Mouse (Mus musculus) kidney, postnatal 14 days (tissue): ENCODE data around the gene Ntn4.

Experiments
- DNase-seq: peaks from one replicate; pipeline ENCODE4 v3.0.0; 2022; ENCODE audit warnings: mixed read lengths

Ntn4 gene

DNA sequence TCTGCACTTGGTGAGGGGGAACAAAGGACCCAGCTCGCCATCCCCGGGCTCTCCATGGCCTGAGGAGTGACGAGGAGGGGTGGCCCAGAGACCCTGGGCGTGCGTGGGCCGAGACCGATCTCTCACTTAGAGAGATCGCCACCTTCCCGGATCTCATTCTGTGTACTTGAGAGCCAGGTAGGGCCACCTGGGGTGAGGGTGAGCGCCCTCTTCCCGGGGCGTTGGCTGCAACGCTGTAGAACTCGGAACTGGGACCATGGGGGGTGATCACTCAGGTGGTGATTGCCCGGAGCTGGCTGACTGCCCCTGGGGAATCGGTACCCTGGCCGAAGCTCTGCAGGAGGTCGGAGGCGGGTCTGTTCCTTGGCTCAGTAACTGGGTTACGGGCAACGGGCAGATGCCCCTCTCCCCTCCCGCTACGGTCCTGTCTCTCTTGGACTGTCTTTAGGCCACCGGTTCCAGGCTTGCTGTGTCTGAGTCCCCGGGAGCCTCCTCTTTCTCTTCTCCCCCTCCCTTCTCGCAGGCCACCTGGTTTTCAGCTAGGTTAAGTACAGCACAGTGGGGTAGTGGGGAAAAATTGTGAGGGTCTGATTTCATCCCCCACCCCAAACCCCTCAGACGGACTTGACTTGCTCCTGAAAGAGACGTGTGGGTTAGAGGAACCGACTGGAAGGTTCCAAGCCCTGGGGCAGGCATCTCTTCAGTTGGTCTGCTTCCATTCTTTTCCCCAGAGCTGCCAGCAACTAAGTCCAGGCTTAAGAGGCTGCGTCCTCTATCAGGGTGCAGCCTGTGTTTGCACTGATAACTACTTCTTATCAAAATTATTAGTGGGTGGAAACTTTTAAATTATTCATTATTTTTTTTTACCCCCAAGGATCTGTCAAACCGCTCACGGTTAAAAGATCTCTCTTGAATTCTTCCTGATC lies 1.6 kb downstream of the Ntn4 start:
- DNase-seq = peak; percentile 85

DNA sequence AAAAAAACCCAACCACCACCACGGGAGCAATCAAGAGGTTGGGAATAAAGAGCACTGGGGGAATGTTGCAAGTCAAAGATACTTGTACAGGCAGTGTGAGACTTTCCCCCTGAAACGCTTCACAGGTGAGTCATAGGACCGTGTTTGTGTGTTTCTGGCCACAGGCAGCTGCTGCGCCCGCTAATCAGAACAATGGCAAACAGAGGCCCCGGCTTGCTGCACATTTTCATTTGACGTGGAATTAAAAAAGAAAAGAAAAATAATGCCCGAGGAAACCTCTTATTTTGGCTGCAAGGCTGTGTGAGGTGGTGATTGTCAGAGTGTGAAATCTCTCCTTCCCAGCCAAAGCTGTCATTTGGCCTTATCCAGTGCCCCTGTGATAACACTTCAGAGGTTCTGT lies 2.4 kb downstream of the Ntn4 start:
- DNase-seq = no peak

DNA sequence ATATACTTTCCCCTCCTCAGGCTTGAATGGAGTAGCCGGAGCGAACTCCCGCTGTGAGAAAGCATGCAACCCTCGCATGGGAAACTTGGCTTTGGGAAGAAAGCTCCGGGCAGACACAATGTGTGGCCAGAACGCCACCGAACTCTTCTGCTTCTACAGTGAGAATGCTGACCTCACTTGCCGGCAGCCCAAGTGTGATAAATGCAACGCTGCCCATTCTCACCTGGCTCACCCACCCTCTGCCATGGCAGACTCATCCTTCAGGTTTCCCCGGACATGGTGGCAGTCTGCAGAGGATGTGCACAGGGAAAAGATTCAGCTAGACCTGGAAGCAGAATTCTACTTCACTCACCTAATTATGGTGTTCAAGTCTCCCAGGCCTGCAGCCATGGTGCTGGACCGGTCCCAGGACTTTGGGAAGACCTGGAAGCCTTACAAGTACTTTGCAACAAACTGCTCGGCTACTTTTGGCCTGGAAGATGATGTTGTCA lies 4.0 kb downstream of the Ntn4 start:
- no peak for DNase-seq

DNA sequence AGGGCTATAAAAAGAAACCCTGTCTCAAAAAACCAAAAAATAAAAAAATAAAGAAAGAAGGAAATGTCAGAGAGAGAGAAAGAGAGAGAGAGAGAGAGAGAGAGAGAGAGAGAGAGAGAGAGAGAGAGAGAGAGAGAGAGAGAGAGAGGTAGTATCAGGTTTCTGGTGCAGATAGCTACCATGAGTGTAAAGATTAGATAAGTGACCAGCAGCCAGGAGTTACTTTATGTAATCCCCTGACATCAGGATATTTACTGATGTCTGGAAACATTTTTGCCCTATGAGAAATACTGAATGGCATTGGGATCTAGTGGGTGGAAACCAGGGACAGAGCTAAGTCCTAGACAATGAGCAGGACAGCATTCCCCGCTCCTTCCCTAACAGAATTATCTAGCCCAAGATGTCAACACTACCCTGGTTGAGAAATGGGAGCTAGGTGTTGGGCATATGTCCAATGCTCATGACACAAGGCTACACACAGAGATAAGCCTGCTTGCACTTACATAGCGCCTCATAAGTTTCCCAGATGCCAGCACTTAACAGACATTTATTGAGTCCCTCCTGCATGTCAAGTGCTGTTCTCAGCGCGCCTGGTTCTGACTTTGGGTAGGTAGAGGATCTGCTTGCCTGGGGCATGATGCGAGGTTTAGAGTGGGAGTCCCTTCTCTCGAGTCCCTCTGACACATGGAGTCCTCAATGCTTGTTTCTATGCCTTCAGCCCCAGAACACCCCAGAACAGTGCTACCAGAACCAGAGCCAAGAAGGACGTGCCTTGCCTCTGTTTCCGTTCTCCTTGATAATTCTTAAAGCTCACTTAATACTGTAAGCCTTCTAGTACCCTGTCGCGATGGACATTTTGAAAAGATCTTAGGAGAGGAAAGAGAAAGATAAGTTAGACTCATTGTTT lies 7.4 kb downstream of the Ntn4 start:
- DNase-seq = no peak

DNA sequence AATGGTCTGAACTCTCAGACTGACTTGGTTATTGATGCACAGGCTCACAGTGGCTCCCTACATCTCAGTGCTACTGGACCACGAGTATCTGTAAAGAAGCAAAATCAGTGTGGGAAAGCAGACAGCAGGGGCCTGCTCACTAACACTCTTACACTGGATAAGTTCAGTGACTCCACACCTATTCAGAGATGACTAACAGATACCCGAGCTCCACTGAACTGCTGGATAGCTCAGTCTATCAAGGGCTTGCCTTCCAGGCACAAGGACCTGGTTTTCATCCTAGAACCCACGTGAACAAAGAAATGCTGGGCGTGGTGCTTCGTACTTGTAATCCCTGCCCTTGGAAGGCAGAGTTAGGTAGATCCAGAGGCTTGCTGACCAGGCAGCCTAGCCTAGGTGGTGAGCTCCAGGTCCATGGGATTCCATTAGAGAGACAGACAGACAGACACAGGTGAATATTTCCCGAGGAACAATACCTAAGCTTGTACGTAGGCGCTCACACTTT lies 8.2 kb downstream of the Ntn4 start:
- DNase-seq = no peak

DNA sequence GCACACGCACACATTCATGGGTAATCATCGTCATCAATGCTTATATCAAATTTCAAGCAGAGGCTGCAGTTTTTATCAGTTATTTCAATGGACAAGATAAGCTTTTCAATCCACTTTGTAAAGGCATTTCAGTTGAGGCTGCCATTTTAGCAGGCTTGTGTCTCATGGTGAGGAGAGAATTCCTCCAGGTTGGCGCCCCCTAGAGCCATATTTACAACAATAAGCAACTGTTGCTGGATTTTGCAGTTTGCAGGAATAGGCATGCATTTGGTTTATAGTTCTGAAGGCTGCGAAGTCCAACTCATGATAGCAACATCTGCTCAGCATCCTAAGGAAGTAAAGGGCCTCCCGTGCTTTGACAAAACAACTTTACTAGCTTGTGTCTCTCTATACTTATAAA lies 8.6 kb downstream of the Ntn4 start:
- DNase-seq = no peak

DNA sequence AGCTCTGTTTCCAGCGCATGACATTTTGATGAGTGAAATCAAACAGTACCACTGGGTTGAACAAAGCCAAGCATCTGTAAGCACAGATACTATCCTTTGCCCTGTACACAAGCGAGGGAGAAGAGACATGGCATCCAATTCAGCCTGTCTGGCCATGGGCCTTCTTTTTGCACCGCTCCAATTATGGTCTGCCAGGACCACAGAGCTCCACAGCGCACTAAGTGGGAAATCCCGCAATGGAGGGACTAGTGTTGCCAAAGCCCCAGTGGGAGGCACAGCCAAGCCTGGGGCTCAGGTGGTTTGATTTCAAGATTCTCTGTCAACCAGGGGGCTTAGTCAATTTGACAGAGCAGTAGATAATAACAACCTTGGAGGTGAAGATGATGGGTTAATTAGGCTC lies 9.1 kb downstream of the Ntn4 start:
- DNase-seq = no peak

DNA sequence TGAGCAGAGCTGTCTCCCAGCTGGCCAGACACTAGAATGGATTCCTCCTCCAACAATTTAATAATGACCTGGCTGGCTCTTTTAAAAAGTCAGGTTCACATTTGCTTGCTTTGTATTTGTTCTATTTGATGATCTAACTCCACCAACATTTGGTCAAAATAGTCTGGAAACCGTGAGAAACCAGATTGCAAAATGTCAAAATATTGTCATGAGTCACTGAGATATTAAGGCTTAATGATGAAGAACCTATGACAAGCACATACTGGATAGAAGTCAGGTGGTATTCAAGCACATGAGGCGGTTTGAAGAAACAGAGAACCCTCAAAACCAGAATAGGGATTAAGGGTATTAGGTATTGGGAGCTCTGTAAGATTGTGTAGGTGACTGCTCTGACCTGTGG lies 12.8 kb downstream of the Ntn4 start:
- DNase-seq = no peak

DNA sequence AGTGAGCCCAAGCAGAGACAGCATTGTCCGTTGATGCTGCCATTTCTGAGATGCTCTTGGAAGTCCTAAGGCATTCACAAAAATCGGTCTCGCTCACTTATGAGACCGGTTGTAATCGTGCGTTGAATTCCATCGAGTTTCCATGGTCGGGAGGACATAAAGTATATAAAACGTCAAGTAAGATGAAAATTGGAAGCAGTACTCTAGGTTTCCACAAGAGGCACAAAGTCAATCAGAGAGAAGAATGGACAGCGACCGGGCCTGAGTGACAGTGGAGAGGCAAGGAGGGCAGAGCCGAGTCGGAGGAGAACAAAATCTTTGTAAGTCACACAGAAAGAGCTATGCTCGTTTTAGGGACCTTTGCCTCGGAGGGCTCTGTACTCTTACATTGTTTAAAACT lies 14.9 kb downstream of the Ntn4 start:
- DNase-seq = no peak

DNA sequence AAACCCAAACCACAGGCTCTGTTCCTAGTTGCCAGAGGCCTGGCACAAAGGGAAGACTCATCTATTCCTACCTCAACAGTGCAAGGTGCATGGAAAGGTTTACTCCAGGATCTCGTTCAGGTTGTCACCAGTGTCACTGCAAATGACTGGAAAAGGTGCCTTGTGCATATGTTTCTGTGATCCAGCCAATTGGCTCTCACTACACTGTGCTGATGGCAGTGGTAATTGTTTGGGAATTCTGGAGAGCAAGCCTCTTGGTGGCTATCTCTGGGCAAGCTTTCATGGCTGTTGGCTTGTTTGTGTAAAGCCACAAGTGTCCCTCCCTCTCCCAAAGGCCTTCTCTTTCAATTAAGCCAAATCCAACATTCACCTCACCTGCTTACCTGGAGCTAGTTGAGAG lies 19.3 kb downstream of the Ntn4 start:
- DNase-seq = no peak

DNA sequence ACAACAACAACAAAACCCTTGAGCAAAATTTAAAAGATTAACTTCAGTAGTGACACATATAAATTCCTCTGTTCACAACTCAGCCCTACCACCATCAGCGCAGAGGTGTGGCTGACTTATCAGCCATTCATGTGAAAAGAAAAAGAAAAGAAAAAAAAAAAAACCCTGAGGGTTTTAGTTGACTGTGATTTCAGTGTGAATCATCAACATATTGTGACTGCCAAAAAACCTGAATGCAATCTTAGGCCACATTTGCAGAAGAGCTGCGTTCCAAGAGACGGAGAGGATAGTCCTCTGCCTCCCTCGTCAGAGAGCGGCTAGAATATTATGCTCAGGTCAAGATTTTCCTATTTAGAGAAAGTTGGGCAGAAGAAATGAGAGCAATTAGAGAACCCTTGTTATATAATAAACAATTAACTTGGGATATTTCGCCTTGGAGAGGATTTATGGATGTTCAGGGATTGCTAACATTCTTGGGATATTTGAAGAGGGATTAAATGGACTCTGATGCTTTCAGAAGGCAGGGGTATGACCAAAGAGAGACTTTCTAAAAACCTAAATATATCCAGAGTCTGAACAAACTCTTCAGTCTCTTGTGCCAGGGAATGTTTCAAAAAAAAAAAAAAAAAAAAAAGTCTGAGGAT lies 21.0 kb downstream of the Ntn4 start:
- DNase-seq = no peak

DNA sequence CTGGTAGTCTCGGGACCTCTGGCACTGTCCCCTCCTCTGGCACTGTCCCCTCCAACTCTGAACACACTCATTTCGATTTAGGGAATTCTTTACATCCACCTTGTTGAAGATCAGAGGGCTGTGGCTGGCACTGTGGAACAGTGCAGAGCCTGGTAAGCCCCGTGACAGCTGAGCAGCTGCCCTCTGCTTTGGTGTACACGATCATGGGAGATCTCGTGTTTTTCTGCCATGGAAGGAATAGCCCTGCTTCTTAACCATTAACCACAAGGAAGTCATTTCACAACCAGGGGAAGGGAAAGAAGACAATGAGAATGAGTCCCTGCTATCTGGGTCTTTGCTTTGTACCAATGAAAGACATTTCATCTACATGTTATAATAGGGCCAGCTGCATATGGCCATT lies 21.5 kb downstream of the Ntn4 start:
- DNase-seq = peak; percentile 58

DNA sequence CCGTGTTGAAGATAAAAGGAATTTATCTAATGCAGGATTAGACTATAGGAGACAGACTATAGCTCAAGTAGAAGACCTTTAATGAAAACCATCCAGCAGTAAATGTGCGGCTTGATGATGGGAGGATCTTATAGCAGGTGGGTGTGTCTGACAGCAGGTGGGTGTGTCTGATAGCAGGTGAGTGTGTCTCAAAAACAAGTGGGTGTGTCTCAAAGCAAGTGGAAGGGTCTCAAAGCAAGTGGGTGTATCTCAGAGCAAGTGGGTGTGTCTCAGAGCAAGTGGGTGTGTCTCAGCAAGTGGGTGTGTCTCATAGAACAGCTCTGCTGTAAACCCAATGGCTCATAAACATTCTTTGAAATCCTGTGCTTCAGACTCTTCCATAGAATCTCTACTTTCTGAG lies 25.7 kb downstream of the Ntn4 start:
- no peak for DNase-seq

DNA sequence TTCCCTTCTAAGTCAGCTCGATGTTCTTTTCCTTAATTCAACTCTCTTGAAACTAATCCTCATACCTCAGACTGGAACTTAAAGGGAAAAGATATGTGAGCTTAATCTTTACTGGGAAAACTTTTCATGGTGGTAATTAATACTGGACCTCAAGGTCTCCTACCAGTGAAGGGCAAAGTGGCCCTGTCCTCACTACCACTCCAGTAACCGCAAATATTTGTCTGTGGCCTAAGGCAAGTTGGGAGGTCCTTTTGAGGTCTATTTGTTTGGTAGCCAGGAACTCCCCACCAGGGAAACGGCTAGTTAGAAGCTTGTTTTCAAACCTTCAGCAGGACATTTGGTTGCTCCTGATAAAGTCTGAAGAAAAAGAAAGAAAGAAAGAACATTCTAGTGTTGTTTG lies 26.5 kb downstream of the Ntn4 start:
- DNase-seq = peak; percentile 47

DNA sequence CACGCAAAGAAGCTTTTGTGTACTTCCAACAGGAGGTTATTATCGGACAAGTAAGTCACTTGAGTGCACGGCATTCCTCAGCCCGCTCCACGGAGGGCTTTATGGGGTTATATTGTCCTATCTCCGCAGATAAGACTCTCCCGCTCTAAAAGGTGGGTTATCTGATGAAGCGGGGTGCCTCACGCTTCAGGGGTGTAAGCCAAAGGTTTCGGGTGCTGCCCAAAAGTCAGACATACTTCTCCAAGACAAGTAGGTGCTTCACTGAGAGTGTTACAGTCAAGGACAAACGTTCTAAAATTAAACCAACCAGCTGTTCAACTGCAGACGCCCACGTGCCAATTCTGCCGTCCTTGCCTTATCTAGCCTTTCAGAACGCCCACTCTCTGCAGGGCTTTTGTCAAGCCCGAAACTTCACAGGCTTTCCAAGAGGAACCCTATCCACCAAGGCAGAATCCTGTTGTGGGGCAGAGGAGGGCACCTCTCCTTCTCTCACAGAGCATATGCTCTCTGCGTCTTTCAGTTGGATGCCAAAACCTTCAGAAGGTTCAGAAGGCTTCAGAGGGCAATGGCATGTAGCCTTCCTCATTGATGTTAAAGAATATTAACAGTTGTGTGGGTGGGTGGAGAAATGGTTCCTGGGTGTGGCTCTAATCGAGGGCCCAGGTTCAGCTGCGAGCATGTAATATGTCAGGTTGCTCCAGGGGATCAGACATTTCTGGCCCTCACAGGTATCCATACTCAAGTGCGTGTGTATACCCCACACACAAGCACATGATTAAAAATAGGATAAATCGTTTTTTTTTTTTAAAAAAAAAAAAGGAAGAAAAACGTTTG lies 32.4 kb downstream of the Ntn4 start:
- DNase-seq = no peak

DNA sequence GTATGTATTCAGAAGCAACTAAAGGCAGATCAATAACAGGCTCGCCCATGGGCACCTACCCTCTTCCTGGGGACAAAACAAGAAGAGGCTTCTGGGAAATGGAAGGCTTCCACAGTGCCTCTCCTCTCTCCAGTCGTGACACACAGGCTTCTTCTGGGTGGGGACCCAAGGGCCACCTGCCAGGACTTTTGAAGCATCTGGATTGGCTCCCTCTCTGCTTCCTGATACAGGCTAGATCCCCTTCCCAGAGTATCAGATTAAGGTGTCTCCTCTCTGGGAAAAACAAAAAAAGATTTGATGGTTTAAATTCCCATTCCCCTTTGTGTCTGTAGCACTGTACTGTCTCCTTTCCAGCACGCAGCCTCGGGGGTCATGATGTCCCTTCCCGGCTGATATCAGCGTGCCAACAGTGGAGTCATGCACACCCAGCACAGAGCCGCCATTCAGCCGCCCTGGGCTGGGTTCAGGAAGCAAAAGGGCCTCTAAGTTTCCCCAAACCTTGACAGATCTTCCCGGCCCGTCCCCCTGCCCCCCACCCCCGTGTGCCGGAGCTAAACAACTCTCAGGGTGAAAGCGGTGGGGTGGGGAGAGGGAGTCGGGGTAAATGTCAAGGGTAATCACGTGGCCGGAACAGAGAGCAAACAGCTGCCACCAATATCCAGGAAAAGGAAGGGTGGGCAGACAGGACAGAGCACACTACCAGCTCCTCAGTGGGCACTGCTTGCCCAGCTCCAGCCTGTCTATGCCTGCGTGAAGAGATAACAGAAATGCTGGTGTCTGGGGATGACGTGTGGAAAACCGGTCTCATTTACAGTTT lies 38.9 kb downstream of the Ntn4 start:
- no peak for DNase-seq

DNA sequence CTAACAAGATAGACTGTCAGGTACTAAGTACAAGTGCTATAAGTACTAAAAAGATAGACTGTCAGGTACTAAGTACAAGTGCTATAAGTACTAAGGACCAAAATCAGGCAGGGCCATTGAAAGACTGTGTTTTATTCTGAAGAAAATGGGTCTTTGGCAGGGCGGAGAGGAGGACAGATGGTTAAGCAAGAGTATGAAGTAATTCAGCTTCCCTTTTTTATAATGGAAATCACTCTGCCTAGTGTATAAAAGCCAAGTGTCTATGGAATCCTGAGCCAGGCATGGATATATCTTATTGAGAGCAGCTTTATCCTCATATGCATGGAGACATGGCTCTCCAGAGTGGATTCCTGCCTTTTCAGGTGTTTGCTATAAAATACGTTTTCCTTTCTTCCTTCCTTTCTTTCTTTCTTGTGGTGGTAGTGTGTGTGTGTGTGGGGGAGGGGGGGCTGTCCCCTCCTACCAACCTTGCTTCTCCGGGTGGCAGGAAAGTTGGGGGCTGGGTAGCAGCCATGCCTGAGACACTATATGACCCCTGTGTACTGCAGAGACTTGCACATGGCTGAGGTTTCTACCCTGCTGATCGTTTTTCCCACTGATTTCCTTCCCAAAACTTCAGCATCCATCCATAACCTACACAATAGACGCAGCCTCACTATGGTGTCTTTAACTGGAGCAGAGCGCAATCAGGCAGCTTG lies 40.3 kb downstream of the Ntn4 start:
- no peak for DNase-seq

DNA sequence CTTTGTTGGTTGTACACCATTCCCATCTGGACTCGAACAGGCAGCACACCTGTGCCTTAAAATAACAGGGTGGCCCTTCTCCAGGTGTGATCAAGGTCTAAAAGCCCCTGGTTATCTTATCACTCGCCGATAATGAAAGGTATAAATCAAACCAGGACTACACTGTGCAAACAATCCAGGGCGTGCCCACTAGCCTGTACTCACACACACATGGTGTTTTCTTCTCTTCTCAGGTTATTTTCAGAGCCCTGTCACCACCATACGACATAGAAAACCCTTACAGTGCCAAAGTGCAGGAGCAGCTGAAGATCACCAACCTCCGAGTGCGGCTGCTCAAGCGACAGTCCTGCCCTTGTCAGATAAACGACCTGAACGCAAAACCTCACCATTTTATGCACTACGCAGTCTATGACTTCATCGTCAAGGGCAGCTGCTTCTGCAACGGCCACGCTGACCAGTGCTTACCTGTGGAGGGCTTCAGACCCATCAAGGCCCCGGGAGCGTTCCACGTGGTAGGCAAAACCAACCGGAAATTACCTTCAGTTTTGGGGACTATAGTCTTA lies 41.8 kb downstream of the Ntn4 start:
- no peak for DNase-seq

DNA sequence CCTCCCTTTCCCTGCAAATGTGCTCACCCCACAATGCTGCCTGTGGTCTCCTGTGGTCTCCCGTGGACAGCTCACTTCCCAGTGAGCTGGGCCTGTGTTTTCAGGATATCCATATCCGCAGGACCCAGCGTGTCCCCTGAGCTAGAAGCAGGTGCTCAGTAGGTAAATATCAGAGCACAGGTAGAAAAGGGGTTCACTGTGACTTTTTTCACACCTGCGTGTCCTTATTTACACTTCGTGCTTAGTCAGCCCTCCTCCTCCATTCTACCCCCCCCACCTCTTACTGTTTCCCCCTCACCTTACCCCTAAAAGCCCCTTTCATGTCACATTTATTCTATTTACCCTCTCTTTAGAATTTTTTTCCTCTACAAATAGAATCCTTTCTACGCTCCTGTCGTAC lies 42.7 kb downstream of the Ntn4 start:
- no peak for DNase-seq

DNA sequence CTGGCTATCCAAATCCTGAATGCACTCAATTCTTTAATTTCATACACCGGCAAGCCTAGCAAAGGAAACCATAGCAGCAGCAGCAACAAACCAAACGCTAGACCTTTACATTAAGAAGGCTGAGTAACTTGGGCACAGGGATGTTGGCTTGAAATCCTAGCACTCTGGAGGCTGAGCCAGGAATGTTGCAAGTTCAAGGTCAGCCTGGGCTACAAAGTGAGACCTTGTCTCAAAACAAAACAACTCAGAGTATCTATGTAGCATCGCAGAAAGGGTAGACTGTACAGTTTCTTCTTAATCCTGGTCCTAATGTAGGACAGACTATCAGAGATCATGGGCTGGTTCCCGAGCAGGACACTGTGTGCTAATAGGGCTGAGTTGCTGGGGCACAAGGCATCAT lies 43.4 kb downstream of the Ntn4 start:
- DNase-seq = no peak
